Mouse (Mus musculus) urinary bladder, adult 18-20 months (tissue): ENCODE results near the gene Ttc9b.

Source experiments
- DNase-seq, 2 experiments: peaks; one replicate each; pipeline ENCODE4 v3.0.0; 2022; ENCODE audit warnings: low spot score in 2 of 2, mixed read lengths in 2 of 2

Gene Ttc9b

DNA sequence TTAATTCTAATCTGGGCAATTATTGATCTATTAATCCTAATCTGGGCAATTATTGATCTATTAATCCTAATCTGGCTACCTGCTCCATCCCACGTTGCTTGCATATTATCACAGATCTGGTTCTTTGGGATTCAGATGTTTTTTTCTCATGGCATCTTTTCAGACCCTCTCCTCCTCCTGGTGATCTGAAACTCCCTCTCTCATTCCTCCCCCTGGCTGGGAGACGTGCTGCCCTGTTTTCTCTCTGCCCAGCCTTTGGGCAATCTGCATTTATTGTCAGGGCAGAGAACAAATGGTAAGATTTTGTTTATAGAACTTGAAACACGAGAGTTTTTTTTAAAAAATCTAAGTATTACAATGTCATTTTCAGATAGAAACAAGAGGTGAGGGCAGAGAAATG lies 34.1 kb downstream of the Ttc9b start:
- no peak for DNase-seq

DNA sequence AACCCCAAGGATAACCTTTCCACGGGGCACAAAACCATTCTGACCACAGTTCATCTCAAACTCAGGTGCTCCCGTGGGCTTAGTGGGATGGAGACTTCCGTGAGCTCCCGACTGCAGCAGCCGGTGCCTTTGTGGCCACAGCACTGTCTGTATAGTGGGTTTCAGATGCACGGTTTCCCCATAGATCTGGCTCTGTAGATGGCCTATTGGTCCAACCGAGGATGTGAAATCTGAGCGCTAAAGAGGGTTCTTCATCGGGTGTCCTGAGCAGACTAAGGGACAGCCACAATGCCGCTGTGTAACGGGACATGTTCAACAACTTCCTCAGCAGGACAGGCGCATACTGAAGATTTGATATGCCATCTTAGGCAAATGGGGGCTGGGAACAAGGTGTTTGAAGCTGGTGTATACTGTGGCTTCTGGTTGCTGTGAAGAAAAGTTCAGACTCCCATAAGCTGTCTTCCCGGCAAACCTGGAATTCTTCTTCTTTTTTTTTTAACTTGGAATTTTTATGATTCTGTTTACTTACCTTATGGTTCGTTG lies 34.6 kb downstream of the Ttc9b start:
- no peak for DNase-seq

- DNase-seq, result peak; percentile 78 to 93
Measured at GRCm38 (mm10) chr7:27688815-27689612, 35.3 kb downstream of the Ttc9b start, which contains the start of gene Zfp607b. Gene Zfp607b (plus strand): TSS chr7:27689340.

DNA sequence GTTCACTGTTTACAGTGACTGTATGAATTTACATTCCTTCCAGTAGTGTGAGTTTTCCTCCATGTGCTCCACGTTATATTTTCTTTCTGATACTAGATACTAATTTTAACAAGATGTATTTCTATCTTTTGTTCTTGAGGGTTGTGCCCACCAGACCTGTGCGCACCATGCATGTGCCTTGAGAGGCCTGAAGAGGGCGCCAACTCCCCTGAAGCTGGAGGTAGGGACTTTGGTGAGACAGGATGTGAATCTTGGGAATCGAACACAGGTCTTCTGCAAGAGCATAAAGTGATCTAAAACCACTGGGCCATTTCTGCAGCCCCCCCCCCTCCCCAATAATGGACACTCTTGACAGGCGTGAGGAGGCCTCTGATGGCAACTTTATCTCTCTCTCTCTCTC lies 37.4 kb downstream of the Ttc9b start:
- no peak for DNase-seq

DNA sequence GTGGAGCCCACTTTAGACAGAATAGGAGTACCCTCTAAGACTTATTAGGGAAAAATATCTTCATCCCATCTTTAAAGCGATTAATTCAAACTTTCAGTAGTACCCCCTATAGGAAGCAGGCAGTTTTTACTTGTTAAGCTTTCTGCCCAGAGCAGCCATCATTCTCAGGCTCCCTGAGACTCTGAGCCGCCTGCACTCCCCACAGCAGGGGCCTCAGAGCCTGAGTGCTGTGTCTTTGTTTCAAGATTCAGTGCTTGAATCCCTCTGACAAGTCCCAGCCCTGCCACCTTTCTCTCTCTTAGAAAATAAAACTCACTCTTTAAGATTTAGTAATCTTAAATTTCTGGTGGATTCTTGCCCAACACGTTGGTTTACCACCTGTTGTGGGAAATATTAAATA lies 43.0 kb downstream of the Ttc9b start:
- DNase-seq, result no peak
